Mouse (Mus musculus): Measurements from ENCODE around the gene Abi3.

GRCm38 (mm10) chr11:95791787-95792186 is 50.5 kb downstream of the Abi3 start:
- TF ChIP-seq POLR2A (IDR thresholded peaks at IDR 0.05; ENCODE audit: borderline replicate concordance, low read depth, low read length): no peak
- no peak for TF ChIP-seq CTCF (IDR thresholded peaks at IDR 0.05; ENCODE audit: low read depth, low read length)
